Mouse (Mus musculus): Measurements from ENCODE around the gene Nr4a1. TPM values are rescaled to one million over a fixed set of nuclear protein-coding genes. Genes with fewer than 3 reads are reported as not detected.
A peak's percentile ranks its signal among the peaks of the same experiment; 100 is the strongest.

Nr4a1 gene
- total RNA-seq, 2 experiments from 2014 or later = 6.5 to 7.1 TPM

DNA sequence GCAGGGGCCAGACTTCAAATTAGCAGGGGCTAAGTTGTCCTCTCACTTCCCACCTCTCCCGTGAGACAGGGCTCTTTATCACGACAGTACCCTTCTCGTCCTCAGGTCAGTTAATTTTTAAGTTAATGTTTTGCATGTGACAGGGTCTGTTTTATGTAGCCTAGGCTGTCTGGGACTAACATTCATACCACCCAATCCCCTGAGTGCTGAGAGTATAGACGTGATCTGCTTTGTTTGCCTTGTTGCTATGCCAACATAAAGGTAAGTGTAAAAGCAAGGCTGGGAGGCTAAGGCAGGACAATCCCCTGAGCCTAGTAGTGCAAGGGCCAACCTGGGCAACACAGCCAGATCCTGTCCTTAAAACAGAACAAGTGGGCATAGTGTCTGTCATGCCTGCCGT is 55.4 kb downstream of the Nr4a1 start:
- no peak for ATAC-seq (replicated peaks; ENCODE audit: poor library complexity)

DNA sequence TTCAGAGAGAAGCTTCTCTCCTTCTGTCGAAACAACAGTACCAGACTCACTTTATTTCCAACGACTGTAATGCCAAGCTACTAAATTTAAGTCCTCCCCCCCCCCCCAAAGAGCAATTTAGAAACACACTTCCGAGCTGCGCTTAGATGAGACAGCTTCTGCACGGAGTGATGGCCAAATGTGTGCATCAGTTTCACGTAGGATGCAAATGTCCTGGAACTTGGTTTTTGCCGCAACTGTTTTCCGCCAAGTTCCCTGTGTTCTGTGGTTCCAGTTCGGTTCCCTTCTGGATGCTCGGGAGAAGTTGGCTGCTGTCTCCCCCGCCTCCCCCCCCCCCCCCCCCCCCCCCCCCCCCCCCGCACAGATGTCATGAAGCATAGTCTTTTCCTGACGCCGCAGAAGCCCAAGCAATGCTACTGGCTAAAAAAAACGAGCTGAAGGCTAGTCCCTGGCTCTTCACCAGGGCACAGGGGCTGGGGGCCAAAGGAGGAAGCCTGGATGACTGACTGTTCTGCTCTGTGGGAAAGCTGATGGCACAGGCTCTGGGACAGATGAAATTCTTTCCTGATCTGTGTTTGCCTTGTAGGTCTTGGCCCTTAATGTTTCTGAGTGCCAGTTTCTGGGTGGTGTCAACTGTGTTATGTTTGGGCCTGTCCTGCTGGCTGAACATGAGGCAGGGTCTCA is 57.2 kb downstream of the Nr4a1 start:
- ATAC-seq (replicated peaks; ENCODE audit: poor library complexity) = no peak

DNA sequence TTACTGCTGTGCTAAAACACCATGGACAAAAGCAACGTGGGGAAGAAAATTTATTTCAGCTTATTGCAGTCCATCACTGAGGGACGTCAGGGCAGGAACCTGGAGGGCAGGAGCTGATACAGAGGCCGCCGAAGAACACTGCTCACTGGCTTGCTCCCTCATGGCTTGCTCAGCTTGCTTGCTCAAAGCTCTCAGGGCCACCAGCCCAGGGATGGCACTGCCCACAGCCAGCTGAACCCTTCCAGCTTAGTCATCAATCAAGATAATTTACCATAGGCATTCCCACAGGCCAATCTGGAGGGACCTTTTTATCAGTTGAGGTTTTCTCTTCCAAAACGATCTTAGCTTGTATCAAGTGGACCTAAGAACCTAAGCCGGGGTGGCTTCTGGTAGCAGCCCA is 57.9 kb downstream of the Nr4a1 start:
- ATAC-seq (replicated peaks; ENCODE audit: poor library complexity) = no peak

DNA sequence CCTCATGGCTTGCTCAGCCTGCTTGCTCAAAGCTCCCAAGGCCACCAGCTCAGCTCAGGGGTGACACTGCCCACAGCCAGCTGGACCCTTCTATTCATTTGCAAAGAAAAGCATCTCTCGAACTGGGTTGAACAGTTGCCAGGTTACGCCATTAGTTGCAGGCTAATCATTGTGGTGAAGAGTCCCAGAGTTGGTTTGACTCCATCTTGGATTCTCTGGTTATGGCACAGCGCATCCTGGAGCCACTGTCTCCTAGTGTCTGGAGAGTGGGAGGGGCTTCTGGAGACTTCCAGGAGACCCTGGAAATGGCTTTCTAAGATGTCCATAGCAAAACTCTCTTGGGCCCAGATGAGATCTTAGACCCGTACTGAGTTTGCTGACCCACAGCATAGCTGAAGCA is 61.3 kb downstream of the Nr4a1 start:
- no peak for ATAC-seq (replicated peaks; ENCODE audit: poor library complexity)

DNA sequence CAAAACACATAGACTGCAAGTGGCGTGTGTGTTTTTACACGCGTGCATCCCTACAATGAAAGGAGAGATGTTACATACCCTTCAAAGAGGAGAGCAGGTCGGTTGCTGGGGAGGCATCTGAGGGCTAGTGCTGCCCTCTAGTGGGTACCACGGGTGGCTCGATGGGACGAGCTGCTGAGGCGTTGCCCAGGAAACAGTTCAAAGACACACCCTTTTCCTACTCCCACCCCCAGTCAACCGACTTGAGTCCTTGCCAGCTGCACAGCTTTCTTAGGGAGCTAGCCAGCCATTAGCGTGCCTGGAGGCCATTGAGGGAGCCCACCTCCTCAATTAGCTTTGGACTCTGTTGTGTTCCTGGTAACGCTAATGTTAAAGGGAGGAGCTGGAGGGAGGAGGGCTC is 61.8 kb downstream of the Nr4a1 start:
- ATAC-seq (replicated peaks; ENCODE audit: poor library complexity) = peak; percentile 83

DNA sequence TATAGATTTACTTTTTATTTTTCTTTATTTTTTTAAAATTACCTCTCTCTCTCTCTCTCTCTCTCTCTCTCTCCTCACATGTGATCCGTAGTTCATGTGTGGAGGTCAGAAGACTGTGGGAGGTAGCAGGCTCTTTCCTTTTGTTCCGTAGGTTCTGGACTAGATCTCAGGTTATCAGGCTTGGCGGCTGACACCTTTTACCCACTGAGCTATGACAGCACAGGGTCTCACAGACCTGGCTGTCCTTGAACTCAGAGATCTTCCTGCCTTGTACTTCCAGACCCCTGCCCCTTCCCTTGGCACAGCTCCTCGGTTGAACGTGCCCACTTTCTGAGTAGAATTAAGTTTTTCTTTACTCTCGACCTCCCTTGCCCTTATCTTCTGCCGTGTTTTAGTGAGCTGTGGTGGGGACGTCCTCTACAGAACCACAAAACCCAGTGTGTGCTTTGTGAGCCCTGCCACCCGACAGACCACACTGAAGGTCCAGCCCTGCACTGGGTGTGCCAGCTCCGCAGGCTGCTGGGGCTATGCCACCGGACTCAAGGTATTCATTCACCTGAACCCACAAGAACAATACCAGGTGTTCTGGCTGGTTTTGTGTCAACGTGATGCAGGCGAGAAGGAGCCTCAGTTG is 62.3 kb downstream of the Nr4a1 start:
- no peak for ATAC-seq (replicated peaks; ENCODE audit: poor library complexity)

DNA sequence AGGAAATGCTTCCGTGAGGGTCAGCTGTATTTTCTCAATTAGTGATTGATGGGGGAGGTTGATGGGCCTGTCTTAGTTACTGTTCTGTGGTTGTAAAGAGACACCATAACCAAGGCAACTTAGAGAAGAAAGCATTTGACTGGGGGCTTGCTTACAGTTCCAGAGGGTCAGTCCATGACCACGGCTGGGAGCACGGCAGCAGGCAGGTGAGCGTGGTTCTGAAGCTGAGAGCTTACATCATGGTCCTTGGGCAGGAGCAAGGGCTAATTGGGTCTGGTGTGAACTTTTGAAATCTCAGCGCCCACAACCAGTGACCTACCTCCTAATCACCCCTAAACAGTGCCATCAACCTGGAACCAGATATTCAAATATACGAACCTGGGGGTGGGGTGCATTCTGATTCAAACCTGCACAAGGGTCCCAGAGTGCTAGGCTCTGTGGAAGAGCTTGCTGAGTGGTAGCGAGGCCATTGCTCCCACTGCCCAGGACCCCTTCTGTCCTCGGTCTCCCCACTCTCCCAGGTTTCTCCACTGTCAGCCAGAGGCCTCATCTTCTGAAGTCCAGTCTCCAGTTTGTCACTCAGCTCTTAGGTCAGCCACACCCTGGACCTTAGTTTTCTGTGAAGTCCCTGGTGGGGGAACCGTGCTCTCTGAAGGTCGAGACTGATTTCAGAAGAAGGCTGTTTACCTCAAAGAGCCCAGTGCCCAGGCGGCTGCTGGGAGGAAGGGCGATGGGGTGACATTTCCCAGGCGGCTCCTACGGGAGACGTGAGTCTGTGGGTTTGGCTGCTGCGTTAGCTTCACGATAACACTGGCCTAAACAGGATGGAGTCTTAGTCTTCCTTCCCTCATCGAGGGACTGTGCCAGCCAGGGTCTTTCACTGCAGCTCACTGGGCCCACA is 63.1 kb downstream of the Nr4a1 start:
- ATAC-seq (replicated peaks; ENCODE audit: poor library complexity) = no peak

DNA sequence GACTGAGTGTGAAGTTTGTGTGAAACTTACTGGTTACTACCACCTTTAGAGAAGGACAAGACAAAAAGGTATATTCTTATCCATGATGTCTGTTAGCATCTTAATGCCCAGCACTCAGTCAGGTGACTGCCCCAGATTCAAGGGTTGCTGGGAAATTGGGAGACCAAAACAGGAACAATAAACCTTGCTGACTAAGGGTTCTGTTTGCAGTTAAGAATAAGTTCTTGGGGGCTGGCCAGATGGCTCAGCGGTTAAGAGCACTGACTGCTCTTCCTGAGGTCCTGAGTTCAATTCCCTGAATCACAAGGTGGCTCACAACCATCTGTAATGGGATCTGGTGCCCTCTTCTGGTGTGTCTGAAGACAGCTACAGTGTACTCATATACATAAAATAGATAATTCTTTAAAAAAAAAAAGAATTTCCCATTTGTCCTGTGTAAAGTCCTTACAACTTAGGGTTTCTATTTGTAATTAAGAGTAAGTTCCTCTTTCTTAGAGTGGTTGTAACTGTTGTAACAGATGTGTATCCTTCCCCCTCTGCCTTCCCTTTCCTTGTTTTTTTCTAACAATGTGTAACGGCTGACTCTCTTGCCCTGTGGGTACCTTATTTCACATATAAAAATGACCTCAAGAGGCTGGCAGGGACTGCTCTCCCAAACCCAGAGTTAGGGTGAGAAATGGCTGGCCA is 63.9 kb downstream of the Nr4a1 start:
- peak; percentile 40 for ATAC-seq (replicated peaks; ENCODE audit: poor library complexity)

DNA sequence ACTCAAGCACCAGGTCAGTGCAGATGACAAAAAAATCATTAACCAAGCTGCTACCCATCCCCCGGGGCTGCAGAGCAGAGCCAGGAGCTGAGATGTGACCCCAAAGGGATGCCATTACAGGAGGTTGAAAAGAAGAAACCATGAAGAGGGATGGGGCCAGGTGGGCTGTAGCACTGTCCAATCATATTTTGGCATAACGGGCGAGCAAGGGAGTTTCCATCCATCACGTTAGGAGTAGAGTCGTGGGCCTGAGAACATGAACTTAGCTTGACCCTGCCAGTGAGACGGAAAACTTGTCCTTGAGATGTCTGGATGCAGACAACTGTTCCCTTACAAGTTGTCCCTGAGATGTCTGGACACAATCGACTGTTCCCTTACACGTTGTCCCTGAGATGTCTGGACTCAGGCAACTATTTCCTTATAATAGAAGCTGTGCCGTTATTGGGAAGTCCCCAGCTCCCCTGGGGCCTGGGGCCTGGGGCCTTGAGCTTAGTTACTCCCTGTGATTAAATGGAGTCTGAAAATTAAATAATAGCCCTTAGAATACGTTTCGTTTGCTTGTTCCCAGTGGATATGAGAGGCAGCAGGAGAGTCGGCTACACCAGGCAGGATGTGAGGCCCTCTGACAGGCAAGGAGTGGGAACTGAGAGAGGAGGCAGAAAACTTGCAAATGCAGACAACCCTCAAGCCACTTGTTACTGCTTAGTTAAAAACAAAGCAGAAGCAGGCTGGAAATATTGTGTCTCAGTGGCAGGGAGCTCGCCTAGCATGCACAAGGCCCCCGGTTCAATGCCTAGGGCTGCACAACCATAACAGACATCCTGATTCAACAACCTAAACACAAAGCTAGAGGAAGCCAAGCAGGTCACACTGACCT is 65.1 kb downstream of the Nr4a1 start:
- no peak for ATAC-seq (replicated peaks; ENCODE audit: poor library complexity)

DNA sequence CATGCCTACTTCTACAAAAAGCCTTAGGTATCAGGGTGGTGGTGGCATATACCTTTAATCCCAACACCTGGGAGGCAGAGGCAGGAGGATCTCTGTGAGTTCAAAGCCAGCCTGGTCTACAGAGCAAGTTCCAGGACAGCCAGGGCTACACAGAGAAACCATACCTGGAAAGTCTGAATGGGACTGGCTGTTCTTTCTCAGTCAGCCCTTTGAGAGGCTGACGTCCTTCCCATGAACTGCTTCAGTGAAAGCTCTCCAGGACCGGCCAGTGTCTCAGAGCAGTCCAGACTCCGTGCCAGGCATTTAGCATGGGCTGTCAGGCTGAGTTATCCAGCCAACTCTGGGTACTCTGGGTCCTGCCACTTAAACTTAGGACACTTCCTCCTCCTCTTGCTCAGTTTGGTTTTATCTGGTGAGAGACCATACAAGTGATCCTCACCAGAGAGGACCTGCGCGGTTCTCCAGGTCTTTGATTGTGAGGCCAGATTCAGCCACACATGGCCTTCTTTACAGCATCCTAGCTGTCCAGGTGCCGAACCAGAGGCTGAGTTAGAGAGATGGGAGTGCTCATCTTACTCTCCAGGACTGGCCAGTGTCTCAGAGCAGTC is 66.0 kb downstream of the Nr4a1 start:
- ATAC-seq (replicated peaks; ENCODE audit: poor library complexity) = no peak

DNA sequence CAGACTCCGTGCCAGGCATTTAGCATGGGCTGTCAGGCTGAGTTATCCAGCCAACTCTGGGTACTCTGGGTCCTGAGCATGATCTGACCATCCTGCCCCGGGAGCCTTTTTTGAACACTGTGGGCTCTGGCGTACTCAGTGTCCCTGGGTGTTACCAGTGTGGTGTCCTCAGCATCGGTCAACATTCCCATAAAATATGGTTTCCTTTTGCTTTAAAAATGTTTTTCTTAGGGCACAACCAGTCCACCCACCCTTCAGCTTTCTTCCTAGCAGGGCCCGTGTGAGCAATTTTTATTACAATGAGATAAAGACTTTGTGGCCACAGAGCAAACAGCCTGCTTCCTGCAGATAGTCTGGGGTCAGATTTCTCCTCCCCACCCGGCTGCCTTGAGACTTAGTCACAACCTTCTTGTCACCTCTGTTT is 66.6 kb downstream of the Nr4a1 start:
- ATAC-seq (replicated peaks; ENCODE audit: poor library complexity) = peak; percentile 53

DNA sequence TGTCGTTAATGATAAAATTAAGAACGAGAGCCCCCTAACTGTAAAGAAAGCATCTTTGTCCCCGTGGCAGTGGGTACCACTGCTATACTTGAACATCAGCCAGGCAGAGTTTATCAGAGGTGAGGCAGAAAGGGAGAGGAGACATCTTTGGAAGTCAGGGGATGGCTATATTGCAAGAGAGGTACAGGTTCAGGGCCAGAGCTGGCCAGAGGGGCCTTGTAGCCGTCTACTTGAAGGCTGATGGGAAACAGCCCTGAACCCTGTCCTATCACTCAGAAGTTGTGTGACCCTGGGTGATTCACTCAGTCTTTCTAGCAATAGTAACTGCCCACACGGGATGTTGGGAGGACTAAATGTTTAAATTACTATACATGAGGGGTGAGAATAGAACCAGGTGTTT is 67.1 kb downstream of the Nr4a1 start:
- ATAC-seq (replicated peaks; ENCODE audit: poor library complexity) = no peak

DNA sequence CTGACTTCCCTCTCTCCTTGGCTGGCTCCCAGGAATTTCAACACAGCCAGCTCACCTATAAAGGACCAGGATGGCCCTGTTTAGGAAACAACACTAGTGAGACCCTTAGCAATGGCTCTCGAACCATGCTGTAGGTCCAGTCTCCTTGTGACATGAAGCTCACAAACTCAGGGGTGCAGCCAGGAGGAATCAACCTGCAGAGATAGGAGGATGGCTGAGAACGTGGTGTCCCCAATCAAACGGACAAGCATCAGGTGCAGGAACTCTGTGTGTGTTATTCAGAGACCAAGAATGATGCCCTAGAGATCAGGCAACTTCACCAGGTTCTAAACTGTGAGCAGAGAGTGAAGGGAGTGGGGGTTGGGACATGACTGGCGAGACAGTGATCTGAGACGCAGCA is 68.0 kb downstream of the Nr4a1 start:
- ATAC-seq (replicated peaks; ENCODE audit: poor library complexity) = no peak

DNA sequence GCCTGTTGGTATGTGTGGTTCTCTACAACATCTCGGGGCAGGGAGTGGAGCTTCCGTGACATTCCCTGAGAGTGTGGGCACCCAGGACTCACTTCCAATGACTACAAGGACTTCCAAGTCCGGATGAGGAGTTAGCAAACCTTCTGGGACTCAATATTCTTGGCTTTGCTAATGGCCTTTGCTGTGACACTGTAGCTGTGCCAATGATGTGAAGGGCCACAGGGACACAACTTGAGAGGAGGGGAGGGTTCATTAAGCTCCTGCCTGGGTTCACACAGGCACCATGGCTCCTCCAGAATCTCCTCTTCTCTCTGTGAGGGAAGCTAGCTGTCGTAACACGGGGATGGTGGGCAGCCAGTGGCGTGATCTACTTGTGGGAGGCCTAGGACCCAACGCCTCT is 68.6 kb downstream of the Nr4a1 start:
- no peak for ATAC-seq (replicated peaks; ENCODE audit: poor library complexity)

DNA sequence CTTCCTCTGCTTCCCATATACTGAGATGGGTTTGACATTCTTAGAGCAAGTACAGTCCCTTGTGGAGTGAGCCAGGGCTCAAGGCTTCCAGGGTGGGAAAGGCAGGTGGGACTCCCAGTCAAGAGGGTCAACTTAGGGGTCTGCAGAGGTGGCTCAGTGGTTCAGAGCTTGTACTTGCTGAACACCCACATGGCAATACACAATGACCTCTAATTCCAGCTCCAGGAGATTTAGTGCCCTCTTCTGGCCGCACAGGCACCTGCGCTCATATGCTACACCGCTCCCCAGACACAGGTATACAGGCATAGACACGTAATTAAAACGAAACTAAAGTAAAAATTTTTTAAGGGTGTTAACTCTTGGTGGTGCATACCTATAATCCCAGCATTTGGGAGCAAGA is 69.4 kb downstream of the Nr4a1 start:
- no peak for ATAC-seq (replicated peaks; ENCODE audit: poor library complexity)

Other genes starting within 250 kb of the Nr4a1 start
- not detected in 2 replicates for gene Gm47841, start 206.9 kb upstream of the Nr4a1 start, total RNA-seq (2015)
- not detected in 2 replicates for gene Gm47841, start 206.9 kb upstream of the Nr4a1 start, total RNA-seq (2017)
- not detected in 2 replicates for gene Fignl2, start 175.7 kb upstream of the Nr4a1 start, total RNA-seq (2015)
- gene Fignl2, start 175.7 kb upstream of the Nr4a1 start, total RNA-seq (2017) = under 0.01 TPM in 1 of 2 replicates, not detected in the other
- not detected in 2 replicates for gene Ankrd33, start 138.5 kb upstream of the Nr4a1 start, total RNA-seq (2015)
- gene Ankrd33, start 138.5 kb upstream of the Nr4a1 start, total RNA-seq (2017) = not detected in 2 replicates
- 0.27 and 1.1 TPM in 2 replicates for gene Acvrl1, start 125.7 kb upstream of the Nr4a1 start, total RNA-seq (2015)
- 1.6 and 1.7 TPM in 2 replicates for gene Acvrl1, start 125.7 kb upstream of the Nr4a1 start, total RNA-seq (2017)
- 3.4 and 4.8 TPM in 2 replicates for gene Acvr1b, start 80.2 kb upstream of the Nr4a1 start, total RNA-seq (2015)
- 6.4 and 10.3 TPM in 2 replicates for gene Acvr1b, start 80.2 kb upstream of the Nr4a1 start, total RNA-seq (2017)
- gene Grasp, start 30.1 kb upstream of the Nr4a1 start, total RNA-seq (2015) = 0.98 and 1.1 TPM in 2 replicates
- 1.00 and 1.1 TPM in 2 replicates for gene Grasp, start 30.1 kb upstream of the Nr4a1 start, total RNA-seq (2017)
- 7.9 and 13.1 TPM in 2 replicates for gene Atg101, start 30.0 kb downstream of the Nr4a1 start, total RNA-seq (2015)
- 58.6 and 63.5 TPM in 2 replicates for gene Atg101, start 30.0 kb downstream of the Nr4a1 start, total RNA-seq (2017)
- not detected in 2 replicates for gene 6030408B16Rik, start 38.9 kb downstream of the Nr4a1 start, total RNA-seq (2015)
- not detected in 2 replicates for gene 6030408B16Rik, start 38.9 kb downstream of the Nr4a1 start, total RNA-seq (2017)
- 1.8 and 3.1 TPM in 2 replicates for gene Krt80, start 115.9 kb downstream of the Nr4a1 start, total RNA-seq (2015)
- gene Krt80, start 115.9 kb downstream of the Nr4a1 start, total RNA-seq (2017) = 0.57 and 0.83 TPM in 2 replicates
- 1.1 TPM in 1 of 2 replicates, not detected in the other for gene Krt7, start 156.8 kb downstream of the Nr4a1 start, total RNA-seq (2015)
- not detected in 2 replicates for gene Krt7, start 156.8 kb downstream of the Nr4a1 start, total RNA-seq (2017)
- gene Krt87, start 184.5 kb downstream of the Nr4a1 start, total RNA-seq (2015) = 0.12 TPM in 1 of 2 replicates, not detected in the other
- gene Krt87, start 184.5 kb downstream of the Nr4a1 start, total RNA-seq (2017) = not detected in 2 replicates
- not detected in 2 replicates for gene Krt88, start 193.5 kb downstream of the Nr4a1 start, total RNA-seq (2015)
- gene Krt88, start 193.5 kb downstream of the Nr4a1 start, total RNA-seq (2017) = not detected in 2 replicates
- gene Krt81, start 209.5 kb downstream of the Nr4a1 start, total RNA-seq (2015) = 0.29 TPM in 1 of 2 replicates, not detected in the other
- not detected in 2 replicates for gene Krt81, start 209.5 kb downstream of the Nr4a1 start, total RNA-seq (2017)
- gene Krt86, start 219.2 kb downstream of the Nr4a1 start, total RNA-seq (2015) = not detected in 2 replicates
- gene Krt86, start 219.2 kb downstream of the Nr4a1 start, total RNA-seq (2017) = not detected in 2 replicates
- gene Krt83, start 237.2 kb downstream of the Nr4a1 start, total RNA-seq (2015) = not detected in 2 replicates
- 0.37 and 1.1 TPM in 2 replicates for gene Krt83, start 237.2 kb downstream of the Nr4a1 start, total RNA-seq (2017)

Data from megakaryocyte progenitor cell, adult 5-6 weeks (primary cell).